Mouse (Mus musculus) urinary bladder, postnatal 14 days (tissue): ENCODE data around the gene Eri3.
A peak's percentile ranks its signal among the peaks of the same experiment; 100 is the strongest.

Experiments used
- DNase-seq: peaks from one replicate; pipeline ENCODE4 v3.0.0; 2021; ENCODE audit warnings: low spot score

Eri3 gene

GRCm38 (mm10) chr4:117658582-117659444 is 108.6 kb downstream of the Eri3 start:
- peak; percentile 65 for DNase-seq

GRCm38 (mm10) chr4:117660001-117660400 is 109.8 kb downstream of the Eri3 start:
- DNase-seq: no peak

GRCm38 (mm10) chr4:117664411-117665137 is 114.4 kb downstream of the Eri3 start:
- no peak for DNase-seq

- no peak for DNase-seq
Measured at GRCm38 (mm10) chr4:117665531-117665930, 115.4 kb downstream of the Eri3 start.

- DNase-seq: no peak
Measured at GRCm38 (mm10) chr4:117666054-117666453, 115.9 kb downstream of the Eri3 start.

- no peak for DNase-seq
Measured at GRCm38 (mm10) chr4:117669874-117670273, 119.7 kb downstream of the Eri3 start.

- DNase-seq: no peak
Measured at GRCm38 (mm10) chr4:117672042-117672441, 121.9 kb downstream of the Eri3 start.

- DNase-seq: no peak
Measured at GRCm38 (mm10) chr4:117673901-117674300, 123.7 kb downstream of the Eri3 start.

GRCm38 (mm10) chr4:117676903-117677302 is 126.7 kb downstream of the Eri3 start:
- peak; percentile 81 for DNase-seq

GRCm38 (mm10) chr4:117680963-117681362 is 130.8 kb downstream of the Eri3 start:
- DNase-seq: no peak

GRCm38 (mm10) chr4:117681931-117682461 is 131.8 kb downstream of the Eri3 start, which contains the start of gene Dmap1:
Gene Dmap1 (minus strand): TSS chr4:117682273.
- peak; percentile 74 for DNase-seq

GRCm38 (mm10) chr4:117682463-117682862 is 132.3 kb downstream of the Eri3 start:
- no peak for DNase-seq

GRCm38 (mm10) chr4:117683048-117683768 is 133.0 kb downstream of the Eri3 start:
- no peak for DNase-seq

- DNase-seq: no peak
Measured at GRCm38 (mm10) chr4:117686354-117686753, 136.2 kb downstream of the Eri3 start.

GRCm38 (mm10) chr4:117705361-117705760 is 155.2 kb downstream of the Eri3 start:
- DNase-seq: peak; percentile 44

- no peak for DNase-seq
Measured at GRCm38 (mm10) chr4:117708780-117709550, 158.8 kb downstream of the Eri3 start.

- DNase-seq: no peak
Measured at GRCm38 (mm10) chr4:117712314-117712713, 162.1 kb downstream of the Eri3 start.

- no peak for DNase-seq
Measured at GRCm38 (mm10) chr4:117713303-117714098, 163.3 kb downstream of the Eri3 start.
